Mouse (Mus musculus) testis, adult 2 months (tissue): ENCODE data around the gene Mad1l1. TPM values are rescaled to one million over a fixed set of nuclear protein-coding genes. Genes with fewer than 3 reads are reported as not detected.

Experiments used
- H3K27ac ChIP-seq: fragments of 200-500 bp; 2 replicates; pipeline ENCODE4 v1.5.1; 2012; ENCODE audit warnings: low read depth, low read length; ENCODE audit not compliant: control insufficient read depth, insufficient read depth
- H3K27me3 ChIP-seq: fragments of 200-500 bp; 2 replicates; pipeline ENCODE4 v1.6.1; 2012; ENCODE audit warnings: mild to moderate bottlenecking, low read length, moderate library complexity; ENCODE audit not compliant: control insufficient read depth, insufficient read depth
- H3K36me3 ChIP-seq: fragments of 200-500 bp; 2 replicates; pipeline ENCODE4 v1.6.1; 2012; ENCODE audit warnings: mild to moderate bottlenecking, low read length; ENCODE audit not compliant: control insufficient read depth, insufficient read depth
- H3K4me1 ChIP-seq: fragments of 200-500 bp; 2 replicates; pipeline ENCODE4 v1.6.1; 2012; ENCODE audit warnings: low read length; ENCODE audit not compliant: control insufficient read depth, insufficient read depth
- H3K4me3 ChIP-seq: fragments of 200-500 bp; 2 replicates; pipeline ENCODE4 v1.5.1; 2012; ENCODE audit warnings: low read depth, mild to moderate bottlenecking, low read length, moderate library complexity, mixed read lengths; ENCODE audit not compliant: control insufficient read depth
- CTCF ChIP-seq: fragments of 200-500 bp; IDR thresholded peaks from 2 replicates; pipeline ENCODE4 v1.5.1; 2012; ENCODE audit warnings: low read depth, mild to moderate bottlenecking, inconsistent platforms, low read length, moderate library complexity; ENCODE audit not compliant: control insufficient read depth, insufficient read depth, insufficient replicate concordance
- POLR2A ChIP-seq: fragments of 200-500 bp; IDR thresholded peaks from 2 replicates; pipeline ENCODE4 v1.6.1; 2012; ENCODE audit warnings: low read depth, mild to moderate bottlenecking, inconsistent platforms, low read length, moderate library complexity; ENCODE audit not compliant: control insufficient read depth
- polyA plus RNA-seq: library from polyadenylated mRNA; depleted of rRNA; stranded (reverse); fragments of >200 nt; gene quantifications from 2 replicates; pipeline ENCODE4 v1.2.3, GENCODE M21; 2012

Mad1l1 gene
- polyA plus RNA-seq, 1 experiment = 16.7 TPM

DNA sequence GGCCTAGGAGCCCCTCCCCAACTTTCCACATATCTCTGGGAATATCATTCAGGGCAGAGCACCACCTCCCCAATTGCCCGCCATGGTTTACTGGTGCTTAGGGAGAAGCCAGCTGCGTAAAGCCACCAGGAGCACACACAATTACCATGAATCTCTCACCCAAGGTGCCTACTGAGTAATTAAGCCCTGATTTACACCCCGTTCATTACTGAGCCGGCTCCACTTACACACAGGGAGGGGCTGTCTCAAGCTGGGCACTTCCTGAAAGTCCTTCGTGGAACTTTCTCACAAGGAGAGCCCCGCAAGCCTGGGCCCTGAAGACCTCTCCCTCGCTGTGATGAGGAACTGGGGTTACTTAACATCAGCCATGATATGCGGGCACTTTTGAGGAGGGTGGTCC is 254.6 kb downstream of the Mad1l1 start:
- Histone ChIP-seq H3K27me3 (no peaks in the 10 kb centered on the region), H3K27ac (no peak overlapping the region), H3K36me3 (no peaks in the 10 kb centered on the region), H3K4me1 (no peaks in the 10 kb centered on the region), H3K4me3 (no peak overlapping the region)
- TF ChIP-seq CTCF (no peak), POLR2A (no peak)

DNA sequence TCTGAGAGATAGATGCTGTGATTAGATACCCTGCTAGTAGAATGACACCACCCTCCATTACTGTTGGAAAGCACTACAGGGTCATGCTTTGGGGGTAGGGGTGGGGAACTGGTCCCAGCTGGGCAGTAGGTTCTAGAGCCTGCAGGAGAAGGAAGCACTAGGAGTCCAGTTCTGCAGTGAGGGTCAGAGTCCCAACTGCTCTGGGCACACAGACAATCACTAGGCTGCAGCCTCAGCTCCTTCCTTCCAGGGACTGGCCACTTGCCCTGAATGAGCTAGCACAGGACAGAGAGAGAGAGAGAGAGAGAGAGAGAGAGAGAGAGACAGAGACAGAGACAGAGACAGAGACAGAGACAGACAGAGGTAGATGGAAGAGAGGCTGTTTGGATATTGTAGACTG is 255.1 kb downstream of the Mad1l1 start:
- H3K27ac ChIP-seq = no peak overlapping the region
- no peak overlapping the region for H3K4me3 ChIP-seq
- H3K36me3 ChIP-seq = no peaks in the 10 kb centered on the region
- H3K27me3 ChIP-seq = no peaks in the 10 kb centered on the region
- no peak for TF ChIP-seq CTCF
- TF ChIP-seq POLR2A = no peak
- H3K4me1 ChIP-seq = no peaks in the 10 kb centered on the region

DNA sequence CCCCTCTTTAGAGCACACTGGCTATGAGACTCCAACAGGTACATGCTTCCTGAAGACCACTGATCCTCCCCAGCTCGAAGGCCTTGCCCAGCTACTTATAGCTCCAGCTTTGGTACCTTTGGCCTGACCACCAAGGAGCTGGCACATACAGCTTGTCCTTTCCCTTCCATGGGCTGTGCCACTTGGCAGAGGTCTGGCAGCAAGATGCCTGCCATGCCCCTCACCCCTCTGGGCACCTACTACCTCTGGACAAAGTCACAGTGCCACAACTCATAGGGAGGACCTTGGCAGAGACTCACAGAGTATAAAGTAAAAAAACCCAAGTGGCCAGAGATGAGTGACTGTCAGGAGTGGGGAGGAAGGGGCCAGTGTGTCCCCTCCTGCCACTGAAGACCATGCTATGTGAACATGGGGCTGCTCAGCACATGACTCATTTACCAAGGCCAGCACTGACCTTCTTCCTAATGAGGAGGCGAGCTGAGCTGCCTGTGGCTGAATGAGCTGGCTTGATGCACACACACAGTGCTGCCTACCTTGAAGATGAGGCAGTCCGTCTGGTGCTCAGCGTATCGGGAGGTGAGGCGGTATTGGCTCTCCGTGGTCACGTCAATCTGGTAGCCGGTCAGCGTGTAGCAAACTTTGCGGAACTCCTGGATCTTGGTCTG is 255.9 kb downstream of the Mad1l1 start:
- Histone ChIP-seq H3K4me3 (no peak overlapping the region), H3K27me3 (no peaks in the 10 kb centered on the region), H3K4me1 (no peaks in the 10 kb centered on the region), H3K27ac (no peak overlapping the region), H3K36me3 (no peaks in the 10 kb centered on the region)
- TF ChIP-seq POLR2A (no peak), CTCF (no peak)

DNA sequence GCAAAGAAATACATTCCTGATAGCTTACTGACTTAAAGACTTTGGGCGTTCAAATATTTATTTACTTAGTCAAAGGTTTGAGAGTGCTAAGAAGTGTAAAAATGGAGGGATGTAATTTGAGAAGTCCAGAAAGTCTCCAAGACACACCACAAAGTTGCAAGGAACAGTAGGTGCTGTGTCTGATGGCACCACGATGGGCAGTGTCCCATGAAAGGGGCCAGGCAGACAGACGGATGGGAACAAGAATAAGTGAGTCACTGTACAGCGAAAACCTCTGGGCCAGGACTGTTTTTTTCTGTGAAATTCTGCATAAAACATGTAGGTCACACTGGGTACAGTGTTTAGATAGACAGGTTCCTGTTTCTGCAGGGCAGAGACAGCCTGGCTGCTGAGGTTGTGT is 256.8 kb downstream of the Mad1l1 start:
- TF ChIP-seq CTCF = no peak
- no peak for TF ChIP-seq POLR2A
- H3K27me3 ChIP-seq = no peaks in the 10 kb centered on the region
- H3K4me1 ChIP-seq = no peaks in the 10 kb centered on the region

DNA sequence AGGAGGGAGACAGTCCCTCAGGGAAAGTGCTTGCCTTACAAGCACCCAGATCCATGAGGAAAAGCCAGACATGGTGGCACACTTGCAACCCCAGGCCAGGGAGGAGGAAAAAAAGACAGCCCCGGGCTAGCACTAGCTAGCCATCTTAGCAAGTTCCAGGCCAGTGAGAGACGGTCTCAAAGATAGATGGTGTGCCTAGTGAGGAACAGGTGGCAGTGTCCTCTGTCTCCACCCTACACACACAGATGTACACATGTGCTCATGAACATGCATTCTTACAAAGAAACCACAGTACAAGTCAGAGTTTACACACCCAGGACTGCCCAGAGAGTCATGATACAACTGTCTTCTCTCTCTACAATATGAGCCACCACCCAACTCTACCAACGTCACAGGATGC is 258.5 kb downstream of the Mad1l1 start:
- Histone ChIP-seq H3K36me3 (no peaks in the 10 kb centered on the region), H3K27me3 (no peaks in the 10 kb centered on the region), H3K4me3 (no peak overlapping the region), H3K4me1 (no peaks in the 10 kb centered on the region), H3K27ac (no peak overlapping the region)
- TF ChIP-seq POLR2A = no peak

More for the DNA sequence above, 256.8 kb downstream of the Mad1l1 start:
- Histone ChIP-seq H3K27ac (no peak overlapping the region), H3K36me3 (no peaks in the 10 kb centered on the region), H3K4me3 (no peak overlapping the region)

DNA sequence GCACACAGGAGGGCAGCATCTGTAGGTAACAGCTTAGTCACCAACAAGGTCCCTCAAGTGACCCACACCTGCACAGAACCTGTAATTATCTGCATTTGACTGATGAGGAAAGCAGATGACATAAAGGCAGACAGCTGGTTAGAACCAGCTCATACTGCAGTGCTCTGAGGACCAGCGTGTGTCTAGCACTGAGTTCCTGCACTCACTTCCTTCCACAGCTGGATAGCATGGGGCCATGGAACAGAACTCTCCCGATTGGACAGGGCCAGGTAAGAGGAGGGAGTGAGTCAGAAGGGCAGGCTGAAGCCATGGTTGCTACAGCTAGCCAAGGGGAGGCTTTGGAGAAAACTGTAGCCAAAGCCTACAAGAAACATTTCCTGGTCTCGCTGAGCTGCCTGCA is 259.0 kb downstream of the Mad1l1 start:
- TF ChIP-seq CTCF (no peak), POLR2A (no peak)
- Histone ChIP-seq H3K27ac (no peak overlapping the region), H3K4me3 (no peak overlapping the region), H3K27me3 (no peaks in the 10 kb centered on the region), H3K4me1 (no peaks in the 10 kb centered on the region), H3K36me3 (no peaks in the 10 kb centered on the region)

DNA sequence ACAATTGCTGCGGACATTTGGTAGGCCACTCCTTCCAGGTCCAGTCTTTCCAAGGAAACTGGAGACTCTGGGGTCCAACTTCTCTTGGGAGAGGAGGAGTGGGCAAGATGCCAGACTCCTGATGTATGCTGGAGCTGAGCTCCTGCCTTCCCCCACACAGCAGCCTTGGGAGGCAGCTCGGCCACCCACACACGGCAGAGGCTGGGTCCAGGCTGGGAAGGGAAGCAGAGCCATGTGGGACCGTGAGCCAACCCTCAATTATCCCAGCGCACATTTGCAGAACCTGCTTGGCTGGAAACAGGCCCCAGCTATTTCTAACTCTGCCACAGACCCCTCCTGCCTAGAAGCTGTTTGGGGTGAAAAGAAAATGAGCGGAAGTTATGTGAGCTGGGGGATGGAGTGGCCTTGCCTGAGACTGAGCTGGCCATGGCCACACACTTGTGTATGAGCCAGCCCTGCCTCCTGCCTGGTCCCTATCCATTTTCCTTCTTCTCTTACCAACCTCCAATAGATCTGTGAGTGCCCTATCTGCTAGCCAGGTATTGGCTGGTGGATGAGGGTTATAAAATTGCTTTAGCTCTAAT is 260.0 kb downstream of the Mad1l1 start:
- TF ChIP-seq POLR2A = no peak
- TF ChIP-seq CTCF = no peak
- no peak overlapping the region for H3K27ac ChIP-seq
- no peak overlapping the region for H3K4me3 ChIP-seq
- H3K36me3 ChIP-seq = no peaks in the 10 kb centered on the region
- no peaks in the 10 kb centered on the region for H3K4me1 ChIP-seq
- no peaks in the 10 kb centered on the region for H3K27me3 ChIP-seq
